Mouse (Mus musculus) limb, embryonic 11.5 days (tissue): ENCODE results near the gene C2cd2. TPM values are rescaled to one million over a fixed set of nuclear protein-coding genes. Genes with fewer than 3 reads are reported as not detected.

Experiments
- ATAC-seq: fragments of 200-750 bp; cut with Nextera tagmentation; 2 replicates; pipeline ENCODE4 v1.8.0; 2017; ENCODE audit warnings: low read depth; ENCODE audit not compliant: insufficient number of reproducible peaks, low FRiP score, low TSS enrichment
- DNase-seq: peaks from one replicate; pipeline ENCODE4 v3.0.0-alpha.2; 2015; ENCODE audit warnings: low spot score
- H3K27ac ChIP-seq: fragments of 300-500 bp; sonication (generic); replicated peaks from 2 replicates; pipeline ENCODE4 v1.5.1; 2014; ENCODE audit warnings: low read depth, mild to moderate bottlenecking, low read length
- H3K27me3 ChIP-seq: fragments of 300-500 bp; sonication (generic); 2 replicates; pipeline ENCODE4 v1.6.1; 2014; ENCODE audit warnings: mild to moderate bottlenecking, low read length, mixed read lengths; ENCODE audit not compliant: control insufficient read depth, insufficient read depth
- H3K36me3 ChIP-seq: fragments of 300-500 bp; sonication (generic); 2 replicates; pipeline ENCODE4 v1.6.1; 2014; ENCODE audit warnings: mild to moderate bottlenecking, low read length, moderate library complexity, mixed read lengths; ENCODE audit not compliant: control insufficient read depth, insufficient read depth
- H3K4me1 ChIP-seq: fragments of 300-500 bp; sonication (generic); 2 replicates; pipeline ENCODE4 v1.6.1; 2014; ENCODE audit warnings: low read length, mixed read lengths; ENCODE audit not compliant: control insufficient read depth, insufficient read depth
- H3K4me2 ChIP-seq: fragments of 300-500 bp; sonication (generic); 2 replicates; pipeline ENCODE4 v1.6.1; 2014; ENCODE audit warnings: low read depth, mild to moderate bottlenecking, moderate library complexity; ENCODE audit not compliant: severe bottlenecking
- H3K4me3 ChIP-seq: fragments of 300-500 bp; sonication (generic); 2 replicates; pipeline ENCODE4 v1.5.1; 2014; ENCODE audit warnings: low read depth, low read length
- H3K9ac ChIP-seq: fragments of 300-500 bp; sonication (generic); 2 replicates; pipeline ENCODE4 v1.6.1; 2014; ENCODE audit warnings: mild to moderate bottlenecking, low read length
- H3K9me3 ChIP-seq: fragments of 300-500 bp; sonication (generic); 2 replicates; pipeline ENCODE4 v1.6.1; 2016; ENCODE audit warnings: low read length; ENCODE audit not compliant: control insufficient read depth
- WGBS: fragments of 180-500 bp; shearing (Covaris S2); extraction: QIAGEN DNeasy Blood & Tissue Kit; methylation state at CpG from one replicate; pipeline ENCODE4 v1.1.7; 2014; 5-methylcytosine and 5-hydroxymethylcytosine counted together
- polyA plus RNA-seq: library from polyadenylated mRNA; unstranded; fragments of >200 nt; fragmentation: Nextera tagmentation; extraction: Ambion mirVana; gene quantifications from 2 replicates; pipeline ENCODE4 v1.2.1, GENCODE M21; 2014

Gene C2cd2
- polyA plus RNA-seq, 1 experiment from 2014 or later = 13.4 TPM

GRCm38 (mm10) chr16:97977722-97978121 is 15.3 kb upstream of the C2cd2 start:
- Histone ChIP-seq H3K36me3 (no peaks in the 10 kb centered on the region), H3K27ac (no peak overlapping the region), H3K4me1 (no peaks in the 10 kb centered on the region), H3K9ac (no peak overlapping the region), H3K4me2 (no peak overlapping the region), H3K27me3 (no peaks in the 10 kb centered on the region), H3K9me3 (no peaks in the 10 kb centered on the region), H3K4me3 (no peak overlapping the region)
- ATAC-seq (no peak), DNase-seq (no peak)
- 85% methylated on average over 3 of the region's 3 CpGs for WGBS

- no peaks in the 10 kb centered on the region for H3K9me3 ChIP-seq
- no peak overlapping the region for H3K27ac ChIP-seq
- no peak overlapping the region for H3K4me3 ChIP-seq
- H3K27me3 ChIP-seq = no peaks in the 10 kb centered on the region
- H3K4me1 ChIP-seq = no peaks in the 10 kb centered on the region
- ATAC-seq = no peak
- no peaks in the 10 kb centered on the region for H3K36me3 ChIP-seq
- no peak for DNase-seq
- no peak overlapping the region for H3K4me2 ChIP-seq
- WGBS = 87% methylated on average over 1 of the region's 1 CpGs
- H3K9ac ChIP-seq = no peak overlapping the region
These were observed 14.9 kb upstream of the C2cd2 start for GRCm38 (mm10) chr16:97977277-97977676.

GRCm38 (mm10) chr16:97963956-97964540 is 1.6 kb upstream of the C2cd2 start:
- Histone ChIP-seq H3K4me2 (no peak overlapping the region), H3K4me3 (no peak overlapping the region), H3K27me3 (no peaks in the 10 kb centered on the region), H3K4me1 (0 out of 2 replicates have a peak, but pooled peaks cover 5% of the 10 kb centered on the region), H3K36me3 (no peaks in the 10 kb centered on the region), H3K9ac (no peak overlapping the region), H3K9me3 (no peaks in the 10 kb centered on the region), H3K27ac (no peak overlapping the region)
- ATAC-seq = no peak
- WGBS = 88% methylated on average over 3 of the region's 3 CpGs
- no peak for DNase-seq

- ATAC-seq (peak; percentile 33), DNase-seq (no peak)
- Histone ChIP-seq H3K27me3 (no peaks in the 10 kb centered on the region), H3K4me3 (peak overlapping the region; percentile 73), H3K4me1 (0 out of 2 replicates have a peak, but pooled peaks cover 5% of the 10 kb centered on the region), H3K9ac (peak overlapping the region; percentile 83), H3K9me3 (no peaks in the 10 kb centered on the region), H3K27ac (peak overlapping the region; percentile 89; the same call in 1 of the 2 replicates), H3K4me2 (peak overlapping the region; percentile 91), H3K36me3 (no peaks in the 10 kb centered on the region)
- WGBS = 10% methylated on average over 36 of the region's 36 CpGs
These were observed 832 bp downstream of the C2cd2 start for GRCm38 (mm10) chr16:97961381-97962150.

- no peak overlapping the region for H3K4me2 ChIP-seq
- H3K4me3 ChIP-seq = no peak overlapping the region
- 0 out of 2 replicates have a peak, but pooled peaks cover 5% of the 10 kb centered on the region for H3K4me1 ChIP-seq
- no peak overlapping the region for H3K9ac ChIP-seq
- ATAC-seq = no peak
- no peaks in the 10 kb centered on the region for H3K36me3 ChIP-seq
- no peak for DNase-seq
- WGBS = 94% methylated on average over 3 of the region's 3 CpGs
- no peak overlapping the region for H3K27ac ChIP-seq
- H3K9me3 ChIP-seq = no peaks in the 10 kb centered on the region
- no peaks in the 10 kb centered on the region for H3K27me3 ChIP-seq
These were observed 2.0 kb downstream of the C2cd2 start for GRCm38 (mm10) chr16:97960348-97960747.

GRCm38 (mm10) chr16:97958401-97958973 is 3.9 kb downstream of the C2cd2 start:
- Histone ChIP-seq H3K4me2 (no peak overlapping the region), H3K27me3 (no peaks in the 10 kb centered on the region), H3K27ac (no peak overlapping the region), H3K36me3 (no peaks in the 10 kb centered on the region), H3K9ac (no peak overlapping the region), H3K4me1 (0 out of 2 replicates have a peak, but pooled peaks cover 5% of the 10 kb centered on the region), H3K4me3 (no peak overlapping the region), H3K9me3 (no peaks in the 10 kb centered on the region)
- DNase-seq = no peak
- ATAC-seq = no peak

GRCm38 (mm10) chr16:97957626-97958025 is 4.8 kb downstream of the C2cd2 start:
- H3K4me3 ChIP-seq = no peak overlapping the region
- H3K27ac ChIP-seq = no peak overlapping the region
- no peak for DNase-seq
- H3K4me1 ChIP-seq = 0 out of 2 replicates have a peak, but pooled peaks cover 2% of the 10 kb centered on the region
- no peaks in the 10 kb centered on the region for H3K27me3 ChIP-seq
- no peak overlapping the region for H3K4me2 ChIP-seq
- ATAC-seq = no peak
- no peaks in the 10 kb centered on the region for H3K9me3 ChIP-seq
- no peak overlapping the region for H3K9ac ChIP-seq
- no peaks in the 10 kb centered on the region for H3K36me3 ChIP-seq

- Histone ChIP-seq H3K27ac (no peak overlapping the region), H3K4me3 (no peak overlapping the region), H3K27me3 (no peaks in the 10 kb centered on the region), H3K36me3 (peaks cover 6% of the 10 kb centered on the region; the same call in 1 of the 2 replicates), H3K4me1 (no peaks in the 10 kb centered on the region), H3K9me3 (no peaks in the 10 kb centered on the region), H3K4me2 (no peak overlapping the region), H3K9ac (no peak overlapping the region)
- DNase-seq (no peak), ATAC-seq (no peak)
- WGBS = 92% methylated on average over 2 of the region's 2 CpGs
These were observed 6.4 kb downstream of the C2cd2 start for GRCm38 (mm10) chr16:97956011-97956410.
